Mouse (Mus musculus) spleen, postnatal 4 days (tissue): ENCODE measurements at regions not wholly inside any gene's neighbourhood (a gene's known extent, or its start where the extent isn't known, plus 50 kb on each side); places are given as distances from the start of the nearest gene placed in this dataset.

Source experiments
- DNase-seq, 2 experiments: peaks; one replicate each; pipeline ENCODE4 v3.0.0; 2022; ENCODE audit warnings: low spot score in 2 of 2

DNA sequence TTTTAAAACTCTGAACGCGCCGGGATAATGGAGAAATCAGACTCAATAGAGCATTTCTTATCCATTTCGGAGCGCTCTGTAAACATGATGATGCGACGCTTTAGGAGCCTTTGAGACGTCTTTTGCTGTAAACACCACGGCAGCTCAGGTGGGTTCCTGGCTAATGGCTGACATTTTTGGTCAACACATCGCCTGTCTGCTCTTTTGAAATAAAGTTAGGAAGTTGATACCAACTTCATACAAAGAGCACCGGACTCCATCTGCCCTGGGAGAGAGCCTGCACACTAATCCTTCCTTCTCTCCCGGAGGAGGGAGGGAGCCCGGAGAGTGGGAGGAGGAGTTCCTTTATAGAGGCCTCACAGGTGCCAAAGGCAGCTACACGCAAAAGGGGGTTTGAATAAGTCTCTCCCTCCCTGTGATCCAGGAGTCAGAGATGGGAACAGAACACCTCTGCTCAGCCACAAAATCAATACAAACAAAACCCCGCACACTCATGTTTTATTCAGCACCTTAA is 63.8 kb upstream of the Srsf6 start:
- DNase-seq = peak in 1 of 2 experiments; percentile 44

DNA sequence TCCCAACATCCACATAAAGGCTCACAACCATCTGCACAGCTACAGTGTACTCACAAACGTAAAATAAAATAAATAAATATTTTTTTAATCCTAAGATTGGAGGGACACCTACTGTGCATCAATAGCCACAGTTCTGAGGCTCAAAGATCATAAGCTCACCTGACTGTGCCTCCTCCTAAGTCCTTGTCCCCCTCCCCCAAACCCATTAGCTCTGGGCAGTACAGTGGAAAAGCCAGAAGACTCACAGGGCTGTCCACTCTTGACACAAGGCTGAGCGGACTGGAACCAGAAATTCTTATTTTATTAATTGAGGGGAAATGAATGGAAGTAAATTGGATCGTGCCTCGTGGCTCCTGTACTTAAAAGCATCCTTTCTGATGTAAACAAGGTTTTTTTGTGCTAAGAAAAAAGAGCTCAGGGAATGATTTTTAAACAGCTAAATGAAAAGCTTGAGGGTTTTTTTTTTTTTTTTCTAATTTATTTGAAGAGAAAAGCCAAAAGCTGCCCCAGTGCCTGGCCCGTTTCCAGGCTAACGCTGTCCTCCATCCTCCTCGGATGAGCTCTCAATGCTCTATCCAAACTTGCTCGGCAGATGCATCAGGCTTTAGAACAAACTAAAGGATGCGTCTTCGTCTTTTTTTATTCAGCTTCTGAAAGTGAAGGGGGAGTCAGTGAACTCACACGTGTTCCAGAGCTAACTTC is 64.6 kb upstream of the Srsf6 start:
- DNase-seq = peak in 1 of 2 experiments; percentile 33

DNA sequence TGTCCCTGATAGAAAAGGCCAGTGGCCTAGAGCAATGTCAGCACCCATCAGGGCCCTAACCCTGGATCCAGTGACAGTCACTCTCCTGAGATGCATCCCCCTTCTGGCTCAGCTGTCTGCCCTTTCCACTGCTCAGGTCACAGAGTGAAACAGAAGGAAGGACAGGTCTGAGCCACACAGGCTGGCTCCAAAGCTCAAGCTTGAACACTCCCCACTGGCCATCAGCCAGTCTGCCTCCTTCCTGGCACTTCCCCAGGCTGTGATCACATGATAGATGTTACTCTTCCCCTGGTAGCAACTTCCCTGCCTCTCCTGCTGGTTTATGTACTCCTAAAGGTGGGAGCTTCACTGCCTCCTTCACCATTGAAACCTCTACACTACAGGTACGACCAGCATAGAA is 66.8 kb upstream of the Srsf6 start:
- DNase-seq = peak in 1 of 2 experiments; percentile 47

DNA sequence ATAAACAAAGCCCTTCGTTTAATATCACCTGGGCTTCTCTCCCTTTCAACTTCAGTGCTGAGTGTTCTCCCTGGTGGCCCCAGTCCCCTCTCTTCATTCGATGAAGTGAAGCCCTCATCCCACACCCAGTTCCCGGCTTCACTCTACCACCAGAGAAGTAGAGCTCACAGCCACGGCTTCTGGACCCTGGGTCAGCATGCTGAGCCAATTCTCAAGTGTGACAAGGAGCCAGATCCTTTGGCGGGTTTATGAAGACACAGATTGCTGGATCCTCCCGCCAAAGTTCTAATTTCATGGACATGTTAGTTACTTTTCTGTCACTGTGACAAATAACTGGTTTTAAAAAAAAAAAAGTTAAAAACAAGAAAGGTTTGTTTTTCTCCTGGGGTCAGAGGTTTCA is 76.7 kb upstream of the Srsf6 start:
- peak in 1 of 2 experiments; percentile 36 for DNase-seq

DNA sequence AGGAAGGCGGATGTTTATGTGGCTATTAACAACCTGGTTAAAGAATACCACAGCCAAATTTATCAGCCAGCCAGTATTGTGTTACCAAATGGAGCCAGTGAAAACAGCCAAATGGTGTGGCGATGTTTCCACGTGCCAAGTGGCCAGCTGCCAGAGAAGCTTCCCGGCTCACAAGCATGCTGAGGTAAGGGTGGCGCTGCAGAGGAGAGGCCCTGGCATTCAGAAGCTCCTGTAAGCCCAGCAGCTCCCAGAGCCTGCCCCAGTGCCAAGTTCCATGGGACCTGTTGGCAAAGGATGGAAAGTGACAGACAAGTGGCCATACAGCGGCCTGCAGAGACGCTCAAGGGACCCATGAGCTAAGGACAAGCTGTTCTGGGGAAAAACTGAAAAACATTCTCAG is 77.8 kb upstream of the Srsf6 start:
- DNase-seq = peak in 1 of 2 experiments; percentile 47

DNA sequence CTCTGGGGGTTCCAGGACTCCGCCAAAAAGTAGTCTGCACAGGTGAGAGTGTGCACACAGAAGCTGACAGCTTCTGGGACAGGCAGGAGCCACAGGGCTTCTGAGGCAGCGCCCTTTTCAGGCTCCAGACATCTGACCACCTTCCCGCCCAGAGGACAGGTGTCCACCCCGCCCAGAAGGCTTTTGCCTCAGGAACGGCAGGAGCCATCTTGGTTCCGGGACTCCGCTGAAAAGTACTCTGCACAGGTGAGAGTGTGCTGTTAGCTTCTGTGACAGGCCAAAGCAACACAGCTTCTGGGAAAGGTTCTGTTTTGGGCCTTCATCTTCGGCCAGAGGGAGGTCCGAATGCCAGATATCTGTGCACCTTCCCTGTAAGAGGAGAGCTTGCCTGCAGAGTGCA is 89.6 kb upstream of the Srsf6 start:
- peak in 1 of 2 experiments; percentile 50 for DNase-seq

DNA sequence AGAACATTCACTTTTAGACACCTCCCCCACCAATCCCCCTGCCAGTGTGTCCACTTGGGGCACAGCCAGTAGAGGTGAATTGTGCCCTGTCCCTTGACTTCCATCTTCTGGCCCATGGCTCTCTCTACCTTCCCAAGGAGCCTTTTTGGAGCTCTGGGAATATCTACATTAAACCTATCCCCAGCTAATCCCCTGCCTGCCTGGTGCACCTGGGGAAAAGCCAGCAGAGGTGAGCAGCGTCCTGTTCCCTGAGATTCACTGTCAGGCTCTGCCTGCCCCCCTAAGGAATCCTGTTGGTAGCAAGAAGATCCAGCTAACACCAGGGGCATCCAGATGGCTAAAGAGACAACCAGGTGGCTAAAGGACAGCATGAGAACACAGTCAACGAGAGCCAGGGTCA is 93.6 kb upstream of the Srsf6 start:
- DNase-seq = peak in 1 of 2 experiments; percentile 41

DNA sequence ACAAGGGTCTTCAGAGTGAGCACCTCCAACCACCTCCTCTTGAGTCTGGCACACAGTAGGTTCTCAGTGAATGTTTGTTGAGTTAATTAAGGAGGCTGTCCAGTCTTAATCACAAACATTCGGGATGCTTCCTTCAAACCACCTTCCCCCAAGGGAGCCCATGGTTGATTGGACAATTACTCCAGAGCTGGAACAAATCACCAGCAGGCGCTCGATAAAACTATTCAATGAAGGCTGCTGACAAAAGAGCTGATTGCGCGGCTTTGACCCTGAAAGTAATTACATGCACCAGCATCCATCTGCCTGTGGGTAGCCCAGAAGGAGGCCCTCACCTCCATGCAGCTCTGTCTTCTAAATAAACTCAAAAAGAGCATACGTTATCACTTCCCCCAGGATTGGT is 97.6 kb upstream of the Srsf6 start:
- peak in 1 of 2 experiments; percentile 44 for DNase-seq

DNA sequence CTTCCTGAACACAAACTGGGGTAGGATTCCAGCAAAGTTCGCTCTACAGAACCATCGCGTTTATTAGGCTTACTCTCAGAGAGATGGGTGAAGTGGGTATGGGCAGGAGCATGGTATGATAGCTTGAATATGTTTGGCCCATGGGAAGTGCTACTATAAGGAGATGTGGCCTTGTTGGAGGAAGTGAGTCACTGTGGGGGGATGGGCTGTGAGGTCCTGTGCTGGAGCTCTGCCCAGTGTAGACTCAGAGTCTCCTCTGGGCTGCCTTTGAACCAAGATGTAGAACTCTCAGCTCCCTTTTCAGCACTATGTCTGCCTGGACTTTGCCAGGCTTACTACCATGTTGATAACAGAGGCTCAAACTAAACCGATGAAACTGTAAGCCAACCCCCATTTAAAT is 112.5 kb upstream of the Srsf6 start:
- peak in 1 of 2 experiments; percentile 47 for DNase-seq

DNA sequence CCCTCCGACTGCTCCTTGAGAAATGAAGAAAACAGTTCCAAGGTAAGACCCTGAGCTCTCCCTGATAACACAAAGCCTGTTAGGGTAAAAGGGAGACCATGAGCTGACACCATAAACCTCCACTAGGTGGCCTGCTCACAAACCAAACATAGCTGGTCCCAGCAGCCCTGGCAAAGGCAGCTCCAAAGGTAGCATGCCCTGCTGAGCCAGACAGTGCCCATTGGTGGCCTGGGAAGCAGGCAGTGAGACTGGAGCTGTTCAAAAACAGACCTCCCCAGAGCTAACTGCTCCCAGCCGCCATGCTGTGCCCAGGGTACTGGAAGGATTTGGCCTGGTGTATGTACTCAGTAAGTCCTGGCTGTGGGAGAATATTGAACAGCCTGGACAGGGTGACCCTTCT is 117.1 kb upstream of the Srsf6 start:
- no peak for DNase-seq

DNA sequence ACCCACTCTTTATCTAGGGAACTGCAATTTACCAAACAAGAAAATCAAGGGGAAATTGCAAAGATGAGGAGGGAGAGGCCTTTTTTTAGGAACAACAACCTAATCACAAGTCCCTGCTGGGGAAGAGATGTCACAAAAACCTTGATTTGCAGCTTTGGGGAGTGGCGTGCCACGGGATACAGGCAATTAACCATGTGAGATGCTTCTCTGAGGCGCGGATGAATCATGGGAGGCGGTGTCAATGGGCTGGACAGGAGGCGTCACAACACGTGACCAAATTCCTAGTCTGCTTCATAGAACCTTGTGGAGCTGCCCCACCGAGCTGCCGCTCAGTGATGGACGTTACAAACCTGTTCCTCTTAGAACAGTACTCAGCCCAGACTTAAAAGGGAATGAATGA is 123.6 kb upstream of the Srsf6 start:
- no peak for DNase-seq

DNA sequence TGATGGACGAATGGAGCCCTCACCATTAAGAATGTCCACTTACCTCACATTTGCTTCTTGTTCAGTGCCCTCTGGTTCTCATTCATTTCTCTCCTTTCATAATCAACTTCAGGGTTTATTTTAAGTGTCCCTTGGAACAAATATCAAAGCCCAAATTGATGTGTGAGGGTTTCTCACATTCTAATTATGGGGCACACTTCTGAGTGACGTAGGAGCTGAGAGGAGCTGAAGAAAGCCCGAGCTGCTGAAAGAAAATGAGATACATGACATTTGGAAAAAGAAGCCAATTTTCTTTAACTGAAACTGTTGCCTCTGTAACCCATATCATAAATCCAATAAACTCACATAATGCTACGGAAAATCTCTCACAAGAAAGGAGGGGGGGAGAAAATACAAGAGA is 134.8 kb upstream of the Srsf6 start:
- DNase-seq = no peak

DNA sequence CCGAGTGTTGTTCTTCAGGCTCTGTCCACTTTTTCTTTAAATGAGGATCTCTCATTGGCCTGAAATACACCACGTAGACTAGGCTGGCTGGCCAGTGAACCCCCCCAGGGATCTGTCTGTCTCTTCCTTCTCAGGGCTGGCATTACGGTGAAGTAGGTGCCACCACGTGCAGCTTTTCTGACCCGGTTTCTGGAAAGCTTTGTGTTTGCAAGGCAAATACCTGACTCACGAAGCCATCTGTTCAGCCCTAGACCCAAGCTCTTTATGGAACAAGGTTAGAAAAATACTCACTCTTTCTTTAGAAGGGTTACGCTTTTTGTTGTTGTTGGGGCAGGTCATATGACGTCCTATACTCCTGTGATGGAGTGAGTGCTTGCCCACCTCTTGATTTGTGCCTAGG is 133.3 kb upstream of the Ptprt start:
- no peak for DNase-seq

DNA sequence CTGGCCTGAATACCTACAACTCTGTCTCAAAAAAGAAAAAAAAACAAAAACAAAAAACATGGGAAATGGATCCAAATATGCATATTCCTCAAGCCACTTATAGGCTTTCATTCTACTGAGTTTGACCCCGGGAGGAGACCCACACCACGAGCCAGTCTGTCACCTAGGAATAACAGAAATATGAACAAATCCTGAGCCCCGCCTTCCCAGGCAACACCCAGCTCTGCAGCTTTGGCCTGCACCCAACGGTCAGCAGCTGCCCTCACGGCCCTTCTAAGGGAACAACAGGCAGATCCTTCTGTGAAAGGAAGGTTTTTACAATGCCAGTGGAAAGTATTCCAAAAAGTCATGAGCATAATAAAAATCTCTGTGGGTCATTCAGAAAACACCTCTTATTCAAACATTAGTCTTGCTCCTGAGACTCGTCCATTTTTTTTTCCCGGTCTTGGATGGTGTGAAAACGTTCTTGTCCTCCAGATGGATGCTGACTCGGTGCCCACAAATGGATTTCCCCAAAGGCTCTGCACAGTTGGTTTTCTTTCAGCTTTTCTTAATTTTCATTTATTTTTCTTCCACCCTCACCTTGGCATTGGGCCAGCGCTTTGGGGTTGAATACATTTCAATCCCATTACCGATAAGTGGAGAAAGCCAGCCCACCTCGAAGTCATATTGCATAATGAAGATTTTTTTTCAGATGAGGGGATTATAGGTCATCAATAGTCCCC is 130.6 kb upstream of the Ptprt start:
- no peak for DNase-seq

DNA sequence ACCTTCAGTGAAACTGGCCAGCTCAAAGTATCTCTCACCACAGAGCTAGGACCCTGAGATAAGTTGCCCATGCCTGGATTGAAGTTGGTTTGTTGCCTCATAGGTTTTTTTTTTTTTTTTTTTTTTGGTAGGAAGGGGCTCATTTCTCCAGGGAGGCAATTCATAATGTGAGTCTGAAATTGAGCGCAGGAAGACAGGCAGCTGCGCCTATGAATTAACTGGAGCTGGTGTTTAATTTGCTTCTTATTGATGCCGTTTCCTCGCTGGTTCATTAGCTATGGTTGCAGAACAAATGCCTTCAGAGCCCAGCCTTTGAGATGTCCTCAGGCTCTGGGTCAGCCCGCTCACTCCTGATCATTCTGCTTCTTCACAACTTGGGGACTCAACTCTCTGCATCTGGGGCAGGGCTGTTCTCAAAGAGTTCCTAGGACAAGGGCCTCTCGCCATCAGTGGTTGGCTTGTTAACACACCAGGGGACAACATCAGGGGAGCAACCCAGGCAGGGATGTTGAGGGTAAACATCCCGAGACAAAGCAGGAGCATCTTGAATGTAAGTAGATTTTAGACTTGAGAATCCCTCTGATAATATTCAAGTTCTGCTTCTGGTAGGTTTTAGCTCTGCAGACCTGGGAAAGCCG is 123.3 kb upstream of the Ptprt start:
- DNase-seq = no peak

DNA sequence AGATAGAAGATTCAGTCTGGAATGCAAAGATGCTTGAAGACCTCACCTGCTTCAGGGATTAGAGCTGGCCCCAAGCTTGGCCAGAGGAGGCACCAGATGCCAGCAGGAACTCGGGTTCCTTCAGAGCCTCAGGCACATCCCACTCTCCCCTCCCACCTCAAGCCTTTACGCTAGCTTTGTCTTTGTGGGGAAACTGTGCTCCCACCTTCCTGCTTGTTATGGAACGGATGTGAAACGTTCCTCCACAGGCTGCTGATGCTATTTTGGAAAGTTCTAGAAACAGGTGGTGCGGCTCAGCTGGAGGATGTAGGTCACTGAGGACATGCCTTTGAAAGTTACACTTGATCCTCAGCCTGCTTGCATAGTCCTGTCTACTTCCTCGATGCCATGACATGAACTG is 120.7 kb upstream of the Ptprt start:
- no peak for DNase-seq

DNA sequence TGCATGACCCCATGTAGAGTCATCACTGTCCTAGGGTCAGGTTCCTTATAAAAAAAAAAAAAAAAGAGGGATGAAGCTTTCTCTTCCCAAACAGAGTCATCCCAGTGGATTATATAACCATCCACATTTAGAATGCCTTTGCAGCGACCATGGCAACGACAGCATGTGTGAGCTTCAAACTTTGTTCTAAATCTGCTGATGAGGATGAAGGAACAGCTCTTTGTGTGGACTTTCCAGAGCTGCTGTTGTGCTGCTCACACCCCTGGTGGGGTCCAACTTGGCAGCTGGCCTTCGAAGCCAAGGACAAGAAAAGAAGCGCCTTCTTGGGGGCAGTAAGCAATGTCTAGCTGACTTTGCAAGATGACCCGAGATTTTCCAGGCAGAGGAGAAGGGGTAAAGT is 115.6 kb upstream of the Ptprt start:
- no peak for DNase-seq

DNA sequence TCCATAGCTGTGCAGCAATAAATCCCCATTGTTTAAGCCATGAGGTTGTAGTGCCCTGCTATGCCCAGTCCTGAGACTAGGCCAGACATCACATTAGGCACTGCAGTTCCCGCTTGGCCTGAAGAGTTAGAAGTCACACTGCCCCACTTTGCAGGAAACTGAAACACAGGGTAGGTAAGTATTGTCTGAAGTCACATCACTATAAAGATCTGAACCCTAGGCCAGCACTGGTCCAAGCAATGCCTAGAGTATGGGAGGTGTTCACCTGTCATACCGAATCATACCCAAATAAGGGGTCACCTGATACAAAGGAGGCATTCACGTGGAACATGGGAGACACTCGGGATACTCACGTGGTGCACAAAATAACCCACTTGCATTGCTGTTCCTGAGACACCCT is 111.6 kb upstream of the Ptprt start:
- no peak for DNase-seq

DNA sequence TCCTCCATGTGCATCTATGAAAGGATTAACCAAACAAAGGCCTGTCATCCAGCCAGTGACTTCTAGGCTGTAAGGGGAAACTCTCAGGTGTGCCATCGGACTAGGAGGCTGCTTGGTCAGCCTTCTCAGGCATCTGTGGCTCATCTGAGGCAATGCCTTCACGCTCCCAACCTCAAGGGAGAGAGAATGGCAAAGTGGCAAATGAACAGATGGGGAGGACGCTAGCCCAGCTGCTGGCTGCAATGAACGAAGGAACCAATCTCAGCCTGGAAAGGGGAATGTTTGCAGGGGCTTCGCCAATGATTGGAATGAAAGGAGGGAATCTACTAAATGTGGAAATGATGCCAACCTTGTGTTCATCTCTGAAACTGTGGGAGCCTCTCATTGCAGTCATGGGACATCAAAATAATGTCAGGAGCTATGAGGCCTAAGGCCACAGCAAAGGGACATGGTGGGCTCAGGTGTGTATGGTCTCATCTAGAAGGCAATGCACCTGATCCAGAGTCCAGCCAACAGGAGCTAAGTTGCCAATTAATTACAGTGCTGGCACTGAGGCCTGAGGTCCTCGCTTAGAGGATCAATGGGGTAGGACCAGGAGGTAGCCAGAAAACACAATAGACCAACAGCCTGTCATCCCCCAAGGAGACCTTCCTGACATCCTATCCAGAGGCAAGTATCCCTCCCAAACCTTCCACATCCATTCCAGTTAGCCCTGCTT is 108.9 kb upstream of the Ptprt start:
- no peak for DNase-seq

DNA sequence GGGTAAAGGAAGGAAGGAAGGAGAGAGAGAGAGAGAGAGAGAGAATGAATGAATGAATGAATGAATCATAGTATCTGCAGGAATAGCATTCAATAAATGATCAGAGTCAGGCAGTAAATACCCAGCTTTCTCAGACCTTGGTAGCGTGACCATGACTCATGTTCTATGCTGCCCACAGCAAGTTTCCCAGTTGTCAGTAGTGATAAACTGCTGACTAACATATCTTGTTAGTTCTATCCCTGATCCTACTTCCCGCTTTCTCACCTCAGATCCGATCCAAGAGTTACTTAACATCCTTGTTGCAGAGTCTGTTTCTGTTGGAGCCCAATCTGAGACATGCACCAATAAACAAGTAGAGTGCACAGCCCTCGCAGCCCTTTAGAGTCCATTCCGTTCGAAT is 103.1 kb upstream of the Ptprt start:
- no peak for DNase-seq

DNA sequence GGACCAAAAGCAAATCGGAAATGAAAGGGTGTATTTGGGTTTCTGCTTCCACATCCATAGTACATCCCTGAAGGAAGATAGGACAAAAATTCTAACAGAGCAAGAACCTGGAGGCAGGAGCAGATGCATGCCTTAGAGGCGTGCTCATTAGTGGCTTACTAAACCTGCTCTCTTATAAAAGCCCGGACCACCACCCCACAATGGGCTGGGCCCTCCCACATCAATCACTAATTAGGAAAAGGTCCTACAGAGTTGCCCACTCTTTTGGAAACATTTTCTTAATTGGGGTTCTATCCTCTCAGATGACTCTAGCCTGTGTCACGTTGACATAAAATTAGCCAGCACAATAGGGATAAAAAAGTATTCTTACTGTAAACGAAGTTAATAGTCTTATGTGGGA is 79.6 kb upstream of the Ptprt start:
- no peak for DNase-seq

DNA sequence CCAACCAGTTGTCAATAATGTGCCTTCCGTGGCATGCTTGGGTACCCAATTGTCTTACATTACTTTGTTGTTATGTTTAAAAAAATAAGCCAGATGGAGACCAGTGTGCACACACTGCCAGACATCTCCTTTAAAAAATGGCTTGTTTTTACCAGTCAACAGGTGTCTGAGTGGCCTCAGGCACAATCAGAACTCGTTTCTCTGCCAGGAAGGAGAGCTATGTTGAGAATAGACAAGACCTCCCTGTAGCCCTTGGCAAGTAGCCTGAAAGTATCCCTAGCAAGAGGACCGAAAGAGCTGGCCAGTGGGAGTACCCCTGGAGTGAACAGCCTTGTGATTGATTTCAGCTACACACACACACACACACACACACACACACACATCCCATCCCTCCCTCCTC is 74.8 kb upstream of the Ptprt start:
- no peak for DNase-seq
